Mouse (Mus musculus) forebrain, embryonic 16.5 days (tissue): Measurements from ENCODE around the gene Zbtb5. TPM values are rescaled to one million over a fixed set of nuclear protein-coding genes. Genes with fewer than 3 reads are reported as not detected.
"Not testable (repeated sequence)": the region's sequence is repeated elsewhere in the genome, so short reads cannot be mapped to it uniquely, and the experiment has no call there.

Experiments used
- ATAC-seq: fragments of 200-750 bp; cut with Nextera tagmentation; 2 replicates; pipeline ENCODE4 v1.8.0; 2017; ENCODE audit warnings: mild to moderate bottlenecking, moderate library complexity
- H3K27ac ChIP-seq: fragments of 300-500 bp; sonication (generic); 2 replicates; pipeline ENCODE4 v1.5.1; 2014; ENCODE audit warnings: low read length, control low read depth
- H3K27me3 ChIP-seq: fragments of 300-500 bp; sonication (generic); replicated peaks from 2 replicates; pipeline ENCODE4 v1.6.1; 2014; ENCODE audit warnings: low read length; ENCODE audit not compliant: control insufficient read depth, insufficient read depth
- H3K36me3 ChIP-seq: fragments of 300-500 bp; sonication (generic); 2 replicates; pipeline ENCODE4 v1.6.1; 2014; ENCODE audit not compliant: control insufficient read depth, insufficient read depth
- H3K4me1 ChIP-seq: fragments of 300-500 bp; sonication (generic); replicated peaks from 2 replicates; pipeline ENCODE4 v1.6.1; 2014; ENCODE audit warnings: low read length; ENCODE audit not compliant: control insufficient read depth, insufficient read depth
- H3K4me2 ChIP-seq: fragments of 300-500 bp; sonication (generic); 2 replicates; pipeline ENCODE4 v1.6.1; 2014; ENCODE audit warnings: mild to moderate bottlenecking, low read length, control low read depth
- H3K4me3 ChIP-seq: fragments of 300-500 bp; sonication (generic); replicated peaks from 2 replicates; pipeline ENCODE4 v1.5.1; 2014; ENCODE audit warnings: mild to moderate bottlenecking, low read length, control low read depth
- H3K9ac ChIP-seq: fragments of 300-500 bp; sonication (generic); replicated peaks from 2 replicates; pipeline ENCODE4 v1.6.1; 2014; ENCODE audit warnings: low read depth, low read length, control low read depth
- H3K9me3 ChIP-seq: fragments of 300-500 bp; sonication (generic); 2 replicates; pipeline ENCODE4 v1.6.1; 2016; ENCODE audit warnings: low read length; ENCODE audit not compliant: control insufficient read depth
- WGBS: fragments of 180-500 bp; shearing (Covaris S2); extraction: QIAGEN DNeasy Blood & Tissue Kit; methylation state at CpG from one replicate; pipeline ENCODE4 v1.1.7; 2014; 5-methylcytosine and 5-hydroxymethylcytosine counted together
- polyA plus RNA-seq: library from polyadenylated mRNA; unstranded; fragments of >200 nt; fragmentation: Nextera tagmentation; extraction: Ambion mirVana; gene quantifications from 2 replicates; pipeline ENCODE4 v1.2.1, GENCODE M21; 2015

Zbtb5 gene
- polyA plus RNA-seq, 1 experiment from 2014 or later = 47.3 TPM

DNA sequence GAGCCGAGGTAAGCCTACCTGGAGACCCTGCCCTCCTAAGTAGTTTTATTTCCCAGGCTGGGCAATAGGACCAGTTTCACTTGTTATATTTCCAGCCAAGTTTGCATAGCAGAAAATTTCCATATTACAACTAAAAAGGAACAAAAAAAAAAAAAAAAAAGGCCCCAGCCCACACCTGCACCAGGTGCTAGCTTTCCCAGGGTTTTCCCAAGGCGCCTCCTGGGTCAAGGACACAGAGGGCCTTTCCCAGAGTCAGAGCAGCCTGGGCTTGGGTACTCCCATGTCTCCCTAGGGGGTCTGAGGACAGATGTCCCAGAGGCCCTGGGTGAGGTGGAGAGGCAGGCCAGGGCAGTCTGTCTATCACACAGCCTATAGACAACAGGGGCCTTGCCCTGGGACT lies 47.0 kb downstream of the Zbtb5 start:
- H3K9me3 ChIP-seq = no peaks in the 10 kb centered on the region
- no peaks in the 10 kb centered on the region for H3K4me1 ChIP-seq
- no peak for ATAC-seq
- no peaks in the 10 kb centered on the region for H3K36me3 ChIP-seq
- no peak overlapping the region for H3K4me2 ChIP-seq
- H3K4me3 ChIP-seq = no peak overlapping the region
- H3K27ac ChIP-seq = no peak overlapping the region
- no peak overlapping the region for H3K9ac ChIP-seq
- H3K27me3 ChIP-seq = no peaks in the 10 kb centered on the region
- WGBS = 94% methylated on average over 2 of the region's 2 CpGs

DNA sequence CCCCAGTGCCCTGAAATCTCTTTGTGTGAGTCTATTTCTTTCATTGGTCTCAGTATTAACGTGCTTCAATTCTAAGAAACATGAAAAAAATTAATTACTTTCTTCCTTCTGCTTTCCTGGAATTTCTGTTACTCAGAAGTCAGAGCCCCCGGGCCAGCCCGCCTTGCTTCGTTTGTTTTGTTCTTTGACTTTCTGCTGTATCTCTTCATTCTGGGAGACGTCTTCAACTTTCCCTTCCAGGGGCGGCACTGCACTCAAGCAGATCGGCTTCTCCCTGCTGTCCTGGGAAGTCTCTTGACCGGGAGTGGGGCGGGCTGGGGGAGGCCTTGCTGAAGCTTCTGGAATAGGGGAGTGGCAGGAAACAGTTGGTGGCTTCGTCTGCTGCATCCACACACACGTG lies 49.1 kb downstream of the Zbtb5 start:
- WGBS = 70% methylated on average over 11 of the region's 11 CpGs
- Histone ChIP-seq H3K4me3 (no peak overlapping the region), H3K4me2 (no peak overlapping the region), H3K36me3 (no peaks in the 10 kb centered on the region), H3K27me3 (no peaks in the 10 kb centered on the region), H3K9me3 (no peaks in the 10 kb centered on the region), H3K27ac (no peak overlapping the region), H3K4me1 (no peaks in the 10 kb centered on the region), H3K9ac (no peak overlapping the region)
- ATAC-seq = no peak

DNA sequence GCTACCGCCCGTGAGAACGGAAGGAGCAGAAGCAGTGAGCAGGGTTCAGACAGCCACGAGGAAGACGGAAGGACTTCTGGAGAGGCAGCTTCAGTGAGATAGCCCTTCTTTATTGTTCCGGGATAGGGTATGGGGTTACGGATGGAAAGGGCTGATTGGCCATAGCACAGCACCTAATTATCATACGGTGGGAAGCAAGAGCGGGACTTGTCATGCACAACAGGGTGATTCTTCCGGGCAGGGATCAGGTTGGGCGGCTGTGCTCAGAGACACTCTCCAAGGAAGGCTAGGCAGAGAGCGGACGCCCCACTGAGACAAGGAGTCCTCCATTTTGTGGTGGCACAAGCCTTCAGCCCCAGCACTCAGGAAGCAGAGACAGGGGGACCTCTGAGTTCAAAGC lies 53.0 kb downstream of the Zbtb5 start:
- no peak overlapping the region for H3K4me2 ChIP-seq
- H3K4me3 ChIP-seq = no peak overlapping the region
- no peaks in the 10 kb centered on the region for H3K4me1 ChIP-seq
- no peak overlapping the region for H3K9ac ChIP-seq
- 91% methylated on average over 13 of the region's 13 CpGs for WGBS
- H3K27me3 ChIP-seq = no peaks in the 10 kb centered on the region
- no peaks in the 10 kb centered on the region for H3K9me3 ChIP-seq
- ATAC-seq = no peak
- no peak overlapping the region for H3K27ac ChIP-seq
- H3K36me3 ChIP-seq = no peaks in the 10 kb centered on the region

DNA sequence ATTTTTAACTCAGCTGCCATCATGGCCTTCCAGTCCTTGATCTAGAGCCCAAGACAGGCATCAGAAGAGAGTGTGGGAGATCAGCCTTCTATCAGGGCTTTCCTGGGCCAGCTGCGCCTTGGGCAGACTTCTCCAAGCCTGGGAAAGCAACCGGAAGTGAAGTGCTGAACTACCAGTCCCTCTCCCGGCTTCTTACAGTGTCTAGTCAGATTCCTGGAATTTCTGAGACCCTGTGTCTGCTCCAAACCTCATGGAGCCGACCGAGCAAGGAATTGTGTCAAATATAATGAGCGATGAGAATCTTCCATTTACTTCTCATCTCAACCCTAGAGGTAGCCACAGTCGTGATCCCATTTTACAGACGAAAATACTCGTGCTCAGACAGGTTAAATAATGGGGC lies 53.4 kb downstream of the Zbtb5 start:
- no peaks in the 10 kb centered on the region for H3K27me3 ChIP-seq
- H3K9me3 ChIP-seq = no peaks in the 10 kb centered on the region
- H3K4me2 ChIP-seq = no peak overlapping the region
- 90% methylated on average over 9 of the region's 9 CpGs for WGBS
- no peaks in the 10 kb centered on the region for H3K4me1 ChIP-seq
- no peak overlapping the region for H3K27ac ChIP-seq
- no peak overlapping the region for H3K9ac ChIP-seq
- no peaks in the 10 kb centered on the region for H3K36me3 ChIP-seq
- no peak overlapping the region for H3K4me3 ChIP-seq
- no peak for ATAC-seq

DNA sequence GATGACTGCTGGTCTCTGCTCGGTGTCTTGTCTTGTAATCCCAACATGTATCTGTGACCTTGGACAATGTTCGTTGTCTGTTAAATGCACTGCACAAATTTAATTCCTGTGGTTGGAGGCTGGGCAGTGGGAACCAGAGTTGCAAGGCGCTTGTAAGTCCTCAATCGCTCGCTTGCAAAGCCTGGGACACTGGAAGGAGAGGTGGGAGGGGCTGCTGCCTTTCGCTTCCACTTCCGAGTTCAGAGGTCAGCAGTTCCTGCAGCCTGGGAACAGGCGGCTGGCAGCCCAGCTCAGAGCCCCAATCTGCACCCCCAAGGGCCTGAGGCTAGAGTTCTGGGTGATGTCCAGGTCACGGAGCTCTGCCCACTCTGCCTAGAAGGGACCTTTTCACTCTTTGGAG lies 59.2 kb downstream of the Zbtb5 start:
- H3K4me1 ChIP-seq = no peaks in the 10 kb centered on the region
- no peak overlapping the region for H3K4me3 ChIP-seq
- H3K36me3 ChIP-seq = no peaks in the 10 kb centered on the region
- no peaks in the 10 kb centered on the region for H3K27me3 ChIP-seq
- H3K27ac ChIP-seq = no peak overlapping the region
- no peak for ATAC-seq
- no peak overlapping the region for H3K4me2 ChIP-seq
- no peaks in the 10 kb centered on the region for H3K9me3 ChIP-seq
- H3K9ac ChIP-seq = no peak overlapping the region
- WGBS = 80% methylated on average over 9 of the region's 9 CpGs

DNA sequence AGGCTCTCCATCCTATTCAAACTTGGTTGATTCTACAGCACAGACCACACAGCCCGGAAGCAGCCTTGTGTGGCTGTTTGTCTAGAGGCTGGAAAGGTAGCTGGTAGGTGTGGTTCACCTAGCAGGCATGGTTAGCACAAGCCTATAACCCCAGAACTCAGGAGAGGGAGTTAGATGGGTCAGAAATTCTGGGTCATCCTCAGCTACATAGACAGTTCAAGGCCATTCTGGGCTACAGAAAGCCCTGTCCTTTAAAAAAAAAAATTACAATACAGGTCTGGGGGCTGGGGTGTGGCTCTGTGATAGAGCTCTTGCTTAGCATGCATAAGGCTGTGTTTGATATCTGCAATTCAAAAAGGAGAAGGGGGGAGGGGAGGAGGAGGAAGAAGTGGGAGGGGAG lies 63.9 kb downstream of the Zbtb5 start:
- no peaks in the 10 kb centered on the region for H3K36me3 ChIP-seq
- H3K27me3 ChIP-seq = no peaks in the 10 kb centered on the region
- WGBS = 96% methylated on average over 1 of the region's 1 CpGs
- no peak overlapping the region for H3K4me2 ChIP-seq
- no peak for ATAC-seq
- H3K9me3 ChIP-seq = no peaks in the 10 kb centered on the region
- H3K4me3 ChIP-seq = no peak overlapping the region
- no peaks in the 10 kb centered on the region for H3K4me1 ChIP-seq
- H3K27ac ChIP-seq = no peak overlapping the region
- H3K9ac ChIP-seq = no peak overlapping the region

DNA sequence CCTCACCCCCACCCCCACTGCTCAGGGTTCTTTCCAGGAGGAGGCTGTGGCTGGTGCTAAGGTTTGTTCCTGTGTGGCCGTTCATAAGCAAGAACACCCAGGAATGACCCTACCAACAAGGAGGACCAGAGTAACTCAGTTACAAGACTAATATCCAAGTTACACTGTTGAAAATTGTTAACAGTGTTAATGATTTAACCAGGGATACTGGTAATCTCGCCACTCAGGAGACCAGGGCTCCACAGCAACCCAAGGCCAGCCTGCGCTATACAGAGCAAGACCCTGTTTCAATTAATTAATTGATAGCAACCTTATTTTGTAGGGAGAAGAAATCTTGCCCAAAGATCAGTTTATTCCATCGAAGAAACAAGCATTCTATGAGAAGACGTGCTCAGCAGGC lies 64.7 kb downstream of the Zbtb5 start:
- no peak overlapping the region for H3K4me3 ChIP-seq
- 90% methylated on average over 5 of the region's 5 CpGs for WGBS
- no peak overlapping the region for H3K4me2 ChIP-seq
- H3K9me3 ChIP-seq = no peaks in the 10 kb centered on the region
- no peaks in the 10 kb centered on the region for H3K36me3 ChIP-seq
- H3K27me3 ChIP-seq = no peaks in the 10 kb centered on the region
- ATAC-seq = no peak
- H3K4me1 ChIP-seq = no peaks in the 10 kb centered on the region
- no peak overlapping the region for H3K27ac ChIP-seq
- H3K9ac ChIP-seq = no peak overlapping the region

DNA sequence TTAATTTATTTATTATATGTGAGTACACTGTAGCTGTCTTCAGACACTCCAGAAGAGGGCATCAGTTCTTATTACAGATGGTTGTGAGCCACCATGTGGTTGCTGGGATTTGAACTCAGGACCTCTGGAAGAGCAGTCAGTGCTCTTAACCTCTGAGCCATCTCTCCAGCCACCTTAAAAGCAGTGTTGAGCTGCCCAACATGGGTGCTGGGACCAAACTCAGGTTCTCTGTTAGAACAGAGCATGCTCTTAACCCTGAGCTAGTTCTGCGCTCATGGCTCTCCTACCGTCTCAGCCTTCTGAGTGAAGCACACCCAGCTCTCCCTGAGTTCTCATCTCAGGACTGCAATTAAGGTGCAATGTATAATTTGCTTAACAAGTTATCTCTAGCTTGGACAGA lies 66.1 kb downstream of the Zbtb5 start:
- not testable (repeated sequence) for ATAC-seq, H3K27me3 ChIP-seq, H3K27ac ChIP-seq, H3K36me3 ChIP-seq, H3K9ac ChIP-seq, H3K9me3 ChIP-seq, H3K4me3 ChIP-seq, H3K4me1 ChIP-seq, H3K4me2 ChIP-seq
- 98% methylated on average over 2 of the region's 2 CpGs for WGBS

DNA sequence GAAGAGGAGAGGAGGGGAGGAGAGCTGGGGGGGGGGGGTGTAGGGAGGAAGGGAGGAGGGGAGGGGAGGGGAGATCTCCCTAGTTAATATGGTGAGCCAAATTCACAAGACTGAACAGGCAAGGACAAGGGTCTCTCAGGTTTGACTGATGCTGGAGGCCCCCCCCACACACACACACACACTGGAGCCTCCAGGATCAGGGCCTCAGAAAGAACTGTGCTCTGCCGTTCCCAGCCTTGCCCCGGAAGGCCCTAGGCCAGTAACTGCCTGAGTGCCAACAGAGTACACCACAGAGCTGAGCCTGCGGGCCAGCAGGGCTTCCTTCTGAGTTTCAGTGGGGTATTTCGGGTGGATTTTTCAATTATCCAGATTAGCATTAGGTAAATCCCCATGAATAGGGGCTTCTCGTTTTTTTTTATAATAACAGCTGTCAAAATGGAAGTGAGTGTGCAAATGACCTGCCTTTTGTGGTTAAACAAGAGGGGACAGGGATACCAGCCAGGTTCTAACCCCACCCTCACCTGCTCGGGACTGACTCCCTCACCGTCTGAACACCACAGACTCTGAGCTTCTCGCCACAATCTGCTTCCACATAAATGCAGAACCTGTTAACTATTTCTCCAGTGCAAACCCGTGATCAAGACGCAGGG lies 67.7 kb downstream of the Zbtb5 start:
- no peak overlapping the region for H3K9ac ChIP-seq
- H3K36me3 ChIP-seq = no peaks in the 10 kb centered on the region
- no peaks in the 10 kb centered on the region for H3K27me3 ChIP-seq
- H3K9me3 ChIP-seq = no peaks in the 10 kb centered on the region
- WGBS = 74% methylated on average over 10 of the region's 10 CpGs
- no peak overlapping the region for H3K27ac ChIP-seq
- no peak for ATAC-seq
- H3K4me3 ChIP-seq = no peak overlapping the region
- H3K4me2 ChIP-seq = no peak overlapping the region
- no peaks in the 10 kb centered on the region for H3K4me1 ChIP-seq

DNA sequence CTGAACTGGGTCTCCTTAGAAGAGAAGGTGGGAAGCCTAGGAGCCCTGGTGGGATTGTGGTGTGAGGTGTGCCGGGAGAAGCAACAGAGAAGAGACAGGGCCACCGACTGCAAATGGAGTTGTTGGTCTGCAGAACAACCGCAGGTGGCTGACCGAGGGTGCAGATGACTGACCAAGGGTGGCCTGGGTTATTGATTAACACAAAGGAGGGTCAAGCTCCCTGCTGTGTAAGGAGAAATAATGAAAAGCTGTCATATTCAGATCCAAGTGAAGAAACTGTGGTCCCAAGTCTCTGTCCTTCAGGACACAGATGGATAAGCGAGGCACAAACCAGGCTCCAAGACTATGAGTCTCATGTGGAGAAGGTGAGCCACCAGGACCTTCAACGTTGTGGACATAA lies 68.7 kb downstream of the Zbtb5 start:
- Histone ChIP-seq H3K4me2 (no peak overlapping the region), H3K9me3 (no peaks in the 10 kb centered on the region), H3K27ac (no peak overlapping the region), H3K36me3 (no peaks in the 10 kb centered on the region), H3K4me1 (no peaks in the 10 kb centered on the region), H3K27me3 (no peaks in the 10 kb centered on the region), H3K4me3 (no peak overlapping the region), H3K9ac (no peak overlapping the region)
- no peak for ATAC-seq
- 81% methylated on average over 6 of the region's 6 CpGs for WGBS
